Mouse (Mus musculus) lung, postnatal 36 days (tissue): ENCODE measurements at regions not wholly inside any gene's neighbourhood (a gene's known extent, or its start where the extent isn't known, plus 50 kb on each side); places are given as distances from the start of the nearest gene placed in this dataset.
A peak's percentile ranks its signal among the peaks of the same experiment; 100 is the strongest.

Experiments used
- DNase-seq: peaks from one replicate; pipeline ENCODE4 v3.0.0; 2022; ENCODE audit warnings: mixed read lengths

- no peak for DNase-seq
Measured at GRCm38 (mm10) chr8:10905761-10906160, 102.5 kb downstream of the Irs2 start.

GRCm38 (mm10) chr8:10903957-10904356, 104.3 kb downstream of the Irs2 start:
- no peak for DNase-seq

GRCm38 (mm10) chr8:10901954-10902353, 106.3 kb downstream of the Irs2 start:
- DNase-seq = no peak

- DNase-seq = peak; percentile 50
Measured at GRCm38 (mm10) chr8:10901014-10901413, 107.2 kb downstream of the Irs2 start.

- DNase-seq = peak; percentile 73
Measured at GRCm38 (mm10) chr8:10899581-10900155, 108.6 kb downstream of the Irs2 start.

- DNase-seq = peak; percentile 54
Measured at GRCm38 (mm10) chr8:10898562-10899527, 109.4 kb downstream of the Irs2 start.

GRCm38 (mm10) chr8:10897573-10897972, 110.7 kb downstream of the Irs2 start:
- DNase-seq = no peak

- DNase-seq = no peak
Measured at GRCm38 (mm10) chr8:10895178-10895577, 113.1 kb downstream of the Irs2 start.

GRCm38 (mm10) chr8:10894306-10894705, 114.0 kb downstream of the Irs2 start:
- DNase-seq = peak; percentile 38

GRCm38 (mm10) chr8:10893709-10894108, 114.5 kb downstream of the Irs2 start:
- DNase-seq = no peak

GRCm38 (mm10) chr8:10891906-10892305, 116.4 kb downstream of the Irs2 start:
- no peak for DNase-seq

GRCm38 (mm10) chr8:10891440-10891839, 116.8 kb downstream of the Irs2 start:
- DNase-seq = no peak

GRCm38 (mm10) chr8:10885452-10885851, 122.8 kb downstream of the Irs2 start:
- no peak for DNase-seq

- DNase-seq = no peak
Measured at GRCm38 (mm10) chr8:10883418-10883817, 124.8 kb downstream of the Irs2 start.

- DNase-seq = peak; percentile 73
Measured at GRCm38 (mm10) chr8:10882381-10882780, 125.9 kb downstream of the Irs2 start.

- no peak for DNase-seq
Measured at GRCm38 (mm10) chr8:10879883-10880282, 128.4 kb downstream of the Irs2 start.

GRCm38 (mm10) chr8:10879049-10879847, 129.0 kb downstream of the Irs2 start:
- no peak for DNase-seq

- no peak for DNase-seq
Measured at GRCm38 (mm10) chr8:10878371-10878770, 129.9 kb downstream of the Irs2 start.

GRCm38 (mm10) chr8:10875170-10875569, 133.1 kb downstream of the Irs2 start:
- no peak for DNase-seq

- DNase-seq = no peak
Measured at GRCm38 (mm10) chr8:10871451-10871850, 136.8 kb downstream of the Irs2 start.

- no peak for DNase-seq
Measured at GRCm38 (mm10) chr8:10870423-10871055, 137.7 kb downstream of the Irs2 start.

- no peak for DNase-seq
Measured at GRCm38 (mm10) chr8:10869866-10870265, 138.4 kb downstream of the Irs2 start.
